ENCODE assay signal across 8 mouse cellular contexts in the genomic region with DNA sequence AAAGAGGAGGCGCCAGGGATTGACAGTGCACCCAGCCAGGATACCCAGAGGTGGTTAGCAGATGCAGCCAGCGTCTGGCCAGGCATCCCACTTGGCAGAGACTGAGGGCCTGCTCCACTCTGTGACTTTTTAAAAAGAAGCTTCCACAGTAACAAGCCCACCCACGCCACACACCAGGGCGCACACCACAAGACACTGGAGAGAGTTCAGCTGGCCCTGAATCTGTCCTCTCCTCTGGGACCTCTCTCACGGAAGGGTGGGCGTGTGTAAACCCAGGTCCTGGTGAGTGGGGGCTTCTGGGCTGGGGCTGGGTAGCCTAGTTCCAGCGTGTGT. TPM values are rescaled to one million over a fixed set of nuclear protein-coding genes. Genes with fewer than 3 reads are reported as not detected.
DNase-seq lines count a peak whose midpoint lies in the region; ATAC-seq and TF ChIP-seq lines count a peak whose summit lies in the region.

No protein-coding gene starts in this region.

- 44% methylated on average over 7 of the region's 7 CpGs for WGBS in liver, embryonic 14.5 days (ENCODE audit: insufficient replicate concordance)
- 35% methylated on average over 7 of the region's 7 CpGs for WGBS in stomach, postnatal 0 days

- ATAC-seq in liver, embryonic 14.5 days (ENCODE audit: insufficient read depth) = no peak
- ATAC-seq in stomach, postnatal 0 days (ENCODE audit: low FRiP score, low TSS enrichment) = peak; percentile 25

- H3K27me3 ChIP-seq in testis, adult 2 months (ENCODE audit: control insufficient read depth, insufficient read depth, low read length) = no peaks in the 10 kb centered on the region
- peaks cover 2% of the 10 kb centered on the region; the same call in 1 of the 2 replicates for H3K27me3 ChIP-seq in liver, embryonic 14.5 days (ENCODE audit: control insufficient read depth, insufficient read depth, low read length)
- no peaks in the 10 kb centered on the region for H3K27me3 ChIP-seq in stomach, postnatal 0 days (ENCODE audit: control insufficient read depth, insufficient read depth, low read length)

- peak overlapping the region; percentile 52 for H3K4me2 ChIP-seq in liver, embryonic 14.5 days (ENCODE audit: low read depth)
- H3K4me2 ChIP-seq in stomach, postnatal 0 days (replicated peaks; ENCODE audit: low read depth) = peak overlapping the region; percentile 89

- no peak overlapping the region; the same call in 1 of the 2 replicates for H3K9ac ChIP-seq in liver, embryonic 14.5 days (replicated peaks)
- peak overlapping the region; percentile 98 for H3K9ac ChIP-seq in stomach, postnatal 0 days (ENCODE audit: low read length)

- TF ChIP-seq CTCF in testis, adult 2 months (IDR thresholded peaks at IDR 0.05; ENCODE audit: control insufficient read depth, insufficient read depth, insufficient replicate concordance, low read depth, low read length) = no peak
- no peak for TF ChIP-seq CTCF in liver, embryonic 14.5 days (IDR thresholded peaks at IDR 0.05; ENCODE audit: low read depth)
- TF ChIP-seq CTCF in stomach, postnatal 0 days (IDR thresholded peaks at IDR 0.05; ENCODE audit: low read depth) = no peak

- no peak for TF ChIP-seq EP300 in liver, embryonic 14.5 days (IDR thresholded peaks at IDR 0.05; ENCODE audit: low read depth)
- TF ChIP-seq EP300 in stomach, postnatal 0 days (optimal IDR thresholded peaks at IDR 0.05) = no peak

- no peaks in the 10 kb centered on the region for H3K9me3 ChIP-seq in liver, embryonic 14.5 days (ENCODE audit: control insufficient read depth, low read length)
- no peaks in the 10 kb centered on the region for H3K9me3 ChIP-seq in stomach, postnatal 0 days (ENCODE audit: control insufficient read depth, low read length)

- no peaks in the 10 kb centered on the region; the same call in 1 of the 2 replicates for H3K36me3 ChIP-seq in testis, adult 2 months (ENCODE audit: control insufficient read depth, insufficient read depth, low read length)
- H3K36me3 ChIP-seq in liver, embryonic 14.5 days (replicated peaks; ENCODE audit: control insufficient read depth, insufficient read depth, low read depth) = no peaks in the 10 kb centered on the region; the same call in 1 of the 2 replicates
- peaks cover 4% of the 10 kb centered on the region; the same call in 1 of the 2 replicates for H3K36me3 ChIP-seq in stomach, postnatal 0 days (ENCODE audit: control insufficient read depth, insufficient read depth, low read length)

- H3K4me3 ChIP-seq in testis, adult 2 months (ENCODE audit: control insufficient read depth, low read depth, low read length) = peak overlapping the region; percentile 67
- H3K4me3 ChIP-seq in liver, embryonic 14.5 days (ENCODE audit: insufficient read depth in 1 of 2, low read depth in 2 of 2, low read length in 2 of 2) = peak overlapping the region in 1 of 2 experiments; percentile 56; a peak in 2 of 4 replicates
- H3K4me3 ChIP-seq in stomach, postnatal 0 days (ENCODE audit: low read depth, low read length) = peak overlapping the region; percentile 84

- peak; percentile 11 for DNase-seq in cerebellum, adult 9-10 months
- no peak for DNase-seq in cerebellum, postnatal 14 days
- no peak for DNase-seq in testis, postnatal 14 days (ENCODE audit: low spot score)
- no peak for DNase-seq in liver, embryonic 14.5 days (ENCODE audit: low read depth in 3 of 3, low spot score in 3 of 3)
- no peak for DNase-seq in stomach, postnatal 0 days (ENCODE audit: low spot score)
- DNase-seq in layer of hippocampus, adult 18-20 months (ENCODE audit: low spot score in 2 of 2) = no peak
- no peak for DNase-seq in spleen, postnatal 4 days (ENCODE audit: low spot score in 2 of 2)

- TF ChIP-seq POLR2A in testis, adult 2 months (IDR thresholded peaks at IDR 0.05; ENCODE audit: control insufficient read depth, low read depth, low read length) = no peak

- peaks cover 12% of the 10 kb centered on the region for H3K4me1 ChIP-seq in testis, adult 2 months (ENCODE audit: control insufficient read depth, insufficient read depth, low read length)
- H3K4me1 ChIP-seq in liver, embryonic 14.5 days (replicated peaks; ENCODE audit: control insufficient read depth in 2 of 2, insufficient read depth in 2 of 2, low read length in 1 of 2) = peaks cover 0 to 4% of the 10 kb centered on the region in 2 experiments; a peak in 1 of 4 replicates
- H3K4me1 ChIP-seq in stomach, postnatal 0 days (replicated peaks; ENCODE audit: control insufficient read depth, insufficient read depth) = peaks cover 19% of the 10 kb centered on the region

- H3K27ac ChIP-seq in testis, adult 2 months (ENCODE audit: control insufficient read depth, insufficient read depth, low read depth, low read length) = peak overlapping the region; percentile 43; the same call in 1 of the 2 replicates
- H3K27ac ChIP-seq in liver, embryonic 14.5 days = no peak overlapping the region
- peak overlapping the region; percentile 93 for H3K27ac ChIP-seq in stomach, postnatal 0 days (replicated peaks)

RNA-seq across cellular contexts. Expression of gene Ltbr, which starts 0.5 kb away (rescaled TPM):
- polyA plus RNA-seq in testis, adult 2 months (2012; rRNA removed) = 10.9 and 11.2 TPM in 2 replicates
- polyA plus RNA-seq in liver, embryonic 14.5 days (2012; rRNA removed) = 12.3 and 12.5 TPM in 2 replicates
- polyA plus RNA-seq in liver, embryonic 14.5 days (2014; fragmentation: Nextera tagmentation; extraction: Ambion mirVana) = 15.2 and 15.7 TPM in 2 replicates
- 71.5 and 73.0 TPM in 2 replicates for polyA plus RNA-seq in stomach, postnatal 0 days (2015; fragmentation: Nextera tagmentation; extraction: Ambion mirVana)
- 1 to 10 TPM; 6.5 to 7.4 TPM for total RNA-seq in layer of hippocampus, adult 18-20 months (2021)

RNA-seq across cellular contexts. Expression of gene Scnn1a, which starts 6.3 kb away (rescaled TPM):
- 0.44 and 1.4 TPM in 2 replicates for polyA plus RNA-seq in testis, adult 2 months (2012; rRNA removed)
- 0.34 and 0.40 TPM in 2 replicates for polyA plus RNA-seq in liver, embryonic 14.5 days (2012; rRNA removed)
- polyA plus RNA-seq in liver, embryonic 14.5 days (2014; fragmentation: Nextera tagmentation; extraction: Ambion mirVana) = 0.34 and 0.36 TPM in 2 replicates
- polyA plus RNA-seq in stomach, postnatal 0 days (2015; fragmentation: Nextera tagmentation; extraction: Ambion mirVana) = 18.5 and 20.6 TPM in 2 replicates
- 1 to 10 TPM; 3.6 to 6.6 TPM for total RNA-seq in layer of hippocampus, adult 18-20 months (2021)

RNA-seq across cellular contexts. Expression of gene Tuba3a, which starts 28.4 kb away (rescaled TPM):
- polyA plus RNA-seq in testis, adult 2 months (2012; rRNA removed) = 2,638 and 2,960 TPM in 2 replicates
- not detected in 2 replicates for polyA plus RNA-seq in liver, embryonic 14.5 days (2012; rRNA removed)
- not detected in 2 replicates for polyA plus RNA-seq in liver, embryonic 14.5 days (2014; fragmentation: Nextera tagmentation; extraction: Ambion mirVana)
- polyA plus RNA-seq in stomach, postnatal 0 days (2015; fragmentation: Nextera tagmentation; extraction: Ambion mirVana) = 0.08 and 0.15 TPM in 2 replicates
- total RNA-seq in layer of hippocampus, adult 18-20 months (2021) = not detected

RNA-seq across cellular contexts. Expression of gene Tnfrsf1a, which starts 35.0 kb away (rescaled TPM):
- polyA plus RNA-seq in testis, adult 2 months (2012; rRNA removed) = 18.2 and 21.0 TPM in 2 replicates
- 15.4 and 16.8 TPM in 2 replicates for polyA plus RNA-seq in liver, embryonic 14.5 days (2012; rRNA removed)
- 19.8 and 21.1 TPM in 2 replicates for polyA plus RNA-seq in liver, embryonic 14.5 days (2014; fragmentation: Nextera tagmentation; extraction: Ambion mirVana)
- 75.3 and 77.7 TPM in 2 replicates for polyA plus RNA-seq in stomach, postnatal 0 days (2015; fragmentation: Nextera tagmentation; extraction: Ambion mirVana)
- 10 to 100 TPM; 11.7 to 11.8 TPM for total RNA-seq in layer of hippocampus, adult 18-20 months (2021)

Comparison
In these comparisons a context has a peak if more than half of its experiments do, and no peak if none do; other contexts are left out.
1. RNA of gene Tuba3a, which starts 28.4 kb away (polyA plus RNA-seq): 2,638 to 2,960 TPM in testis, adult 2 months; 0.08 to 0.15 TPM in stomach, postnatal 0 days and not detected in liver, embryonic 14.5 days; every median in the first group is over 1,000 times any median in the second.